Mouse (Mus musculus) thymus, postnatal 10 days (tissue): ENCODE measurements at regions not wholly inside any gene's neighbourhood (a gene's known extent, or its start where the extent isn't known, plus 50 kb on each side); places are given as distances from the start of the nearest gene placed in this dataset.

Experiments used
- DNase-seq, 2 experiments: peaks; one replicate each; pipeline ENCODE4 v3.0.0; 2021; ENCODE audit warnings: low spot score in 2 of 2

- no peak for DNase-seq
Measured at GRCm38 (mm10) chr14:55406146-55406545, 72.4 kb upstream of the Dhrs4 start.
